Mouse (Mus musculus) cortical plate, adult 2 months (tissue): ENCODE results near the gene Pank4.

ENCODE experiments used
- CTCF ChIP-seq: fragments of 200-500 bp; IDR thresholded peaks from 2 replicates; pipeline ENCODE4 v1.5.1; 2011; ENCODE audit warnings: mild to moderate bottlenecking, control low read depth, low read length; ENCODE audit not compliant: insufficient read depth; ENCODE audit errors: extremely low read depth
- POLR2A ChIP-seq: fragments of 200-500 bp; IDR thresholded peaks from 2 replicates; pipeline ENCODE4 v1.6.1; 2011; ENCODE audit warnings: mild to moderate bottlenecking, low read length, control low read depth; ENCODE audit not compliant: insufficient read depth; ENCODE audit errors: extremely low read depth

- TF ChIP-seq CTCF (no peak), POLR2A (no peak)
These were observed 8.6 kb downstream of the Pank4 start for GRCm38 (mm10) chr4:154972546-154972945.
